Mouse (Mus musculus) hindbrain, embryonic 16.5 days (tissue): ENCODE data around the gene Arid3c. TPM values are rescaled to one million over a fixed set of nuclear protein-coding genes. Genes with fewer than 3 reads are reported as not detected.
A peak's percentile ranks its signal among the peaks of the same experiment; 100 is the strongest.

Source experiments
- ATAC-seq: fragments of 200-750 bp; cut with Nextera tagmentation; 2 replicates; pipeline ENCODE4 v1.8.0; 2017; ENCODE audit warnings: moderate TSS enrichment, moderate library complexity
- H3K27ac ChIP-seq: fragments of 300-500 bp; sonication (generic); 2 replicates; pipeline ENCODE4 v1.5.1; 2014; ENCODE audit warnings: low read depth, mild to moderate bottlenecking, control low read depth, low read length, moderate library complexity
- H3K27me3 ChIP-seq: fragments of 300-500 bp; sonication (generic); replicated peaks from 2 replicates; pipeline ENCODE4 v1.6.1; 2014; ENCODE audit warnings: low read length; ENCODE audit not compliant: control insufficient read depth, insufficient read depth
- H3K36me3 ChIP-seq: fragments of 300-500 bp; sonication (generic); 2 replicates; pipeline ENCODE4 v1.6.1; 2014; ENCODE audit warnings: mild to moderate bottlenecking, low read length, moderate library complexity, mixed read lengths; ENCODE audit not compliant: control insufficient read depth, insufficient read depth
- H3K4me1 ChIP-seq: fragments of 300-500 bp; sonication (generic); 2 replicates; pipeline ENCODE4 v1.6.1; 2014; ENCODE audit warnings: low read depth, low read length; ENCODE audit not compliant: control insufficient read depth, insufficient read depth
- H3K4me2 ChIP-seq: fragments of 300-500 bp; sonication (generic); 2 replicates; pipeline ENCODE4 v1.6.1; 2014; ENCODE audit warnings: mild to moderate bottlenecking, low read length, control low read depth, moderate library complexity
- H3K4me3 ChIP-seq: fragments of 300-500 bp; sonication (generic); 2 replicates; pipeline ENCODE4 v1.5.1; 2014; ENCODE audit warnings: mild to moderate bottlenecking, low read length, control low read depth, moderate library complexity
- H3K9ac ChIP-seq: fragments of 300-500 bp; sonication (generic); 2 replicates; pipeline ENCODE4 v1.6.1; 2014; ENCODE audit warnings: low read depth, mild to moderate bottlenecking, control low read depth, low read length, moderate library complexity
- H3K9me3 ChIP-seq: fragments of 300-500 bp; sonication (generic); 2 replicates; pipeline ENCODE4 v1.6.1; 2014; ENCODE audit warnings: mild to moderate bottlenecking, low read length, moderate library complexity; ENCODE audit not compliant: control insufficient read depth
- WGBS: fragments of 180-500 bp; shearing (Covaris S2); extraction: QIAGEN DNeasy Blood & Tissue Kit; methylation state at CpG from one replicate; pipeline ENCODE4 v1.1.7; 2014; 5-methylcytosine and 5-hydroxymethylcytosine counted together
- polyA plus RNA-seq: library from polyadenylated mRNA; unstranded; fragments of >200 nt; fragmentation: Nextera tagmentation; extraction: Ambion mirVana; gene quantifications from 2 replicates; pipeline ENCODE4 v1.2.1, GENCODE M21; 2015

Arid3c gene
- polyA plus RNA-seq, 1 experiment from 2014 or later: 0.76 TPM

GRCm38 (mm10) chr4:41678863-41679262 is 52.1 kb downstream of the Arid3c start:
- ATAC-seq: no peak
- WGBS: 68% methylated on average over 6 of the region's 6 CpGs
- H3K4me2 ChIP-seq: no peak overlapping the region
- H3K27me3 ChIP-seq: no peaks in the 10 kb centered on the region
- no peak overlapping the region for H3K4me3 ChIP-seq
- no peak overlapping the region; the same call in 1 of the 2 replicates for H3K27ac ChIP-seq
- no peaks in the 10 kb centered on the region for H3K9me3 ChIP-seq
- peaks cover 49% of the 10 kb centered on the region for H3K4me1 ChIP-seq
- H3K36me3 ChIP-seq: no peaks in the 10 kb centered on the region
- H3K9ac ChIP-seq: no peak overlapping the region

- Histone ChIP-seq H3K4me2 (peak overlapping the region; percentile 3; the same call in 1 of the 2 replicates), H3K9me3 (no peaks in the 10 kb centered on the region), H3K4me1 (peaks cover 55% of the 10 kb centered on the region), H3K27me3 (no peaks in the 10 kb centered on the region), H3K27ac (peak overlapping the region; percentile 42; the same call in 1 of the 2 replicates), H3K9ac (peak overlapping the region; percentile 29; the same call in 1 of the 2 replicates), H3K36me3 (no peaks in the 10 kb centered on the region), H3K4me3 (no peak overlapping the region)
- WGBS: 37% methylated on average over 13 of the region's 13 CpGs
- peak; percentile 72 for ATAC-seq
Observed at GRCm38 (mm10) chr4:41677006-41677629, 53.8 kb downstream of the Arid3c start.

- Histone ChIP-seq H3K4me3 (no peak overlapping the region), H3K36me3 (no peaks in the 10 kb centered on the region), H3K4me1 (peaks cover 60% of the 10 kb centered on the region), H3K27me3 (no peaks in the 10 kb centered on the region), H3K9me3 (no peaks in the 10 kb centered on the region), H3K4me2 (no peak overlapping the region), H3K9ac (0 out of 2 replicates have a peak overlapping the region, but pooled peaks have one; percentile 29), H3K27ac (peak overlapping the region; percentile 49)
- ATAC-seq: no peak
- 47% methylated on average over 17 of the region's 17 CpGs for WGBS
Observed at GRCm38 (mm10) chr4:41676248-41677005, 54.5 kb downstream of the Arid3c start.

Other genes starting within 250 kb of the Arid3c start
- 18.4 and 19.5 TPM in 2 replicates for gene AI464131, start 228.1 kb downstream of the Arid3c start, polyA plus RNA-seq
- gene 1110017D15Rik, start 213.8 kb downstream of the Arid3c start, polyA plus RNA-seq: 17.9 and 21.7 TPM in 2 replicates
- gene Fam219a, start 161.6 kb downstream of the Arid3c start, polyA plus RNA-seq: 14.2 and 14.8 TPM in 2 replicates
- gene Dnaic1, start 161.4 kb downstream of the Arid3c start, polyA plus RNA-seq: 2.4 and 3.3 TPM in 2 replicates
- 115 and 117 TPM in 2 replicates for gene Enho, start 90.8 kb downstream of the Arid3c start, polyA plus RNA-seq
- gene Cntfr, start 34.1 kb downstream of the Arid3c start, polyA plus RNA-seq: 22.5 and 29.5 TPM in 2 replicates
- 46.4 and 46.6 TPM in 2 replicates for gene Il11ra1, start 31.2 kb downstream of the Arid3c start, polyA plus RNA-seq
- 63.6 and 65.2 TPM in 2 replicates for gene Rpp25l, start 17.6 kb downstream of the Arid3c start, polyA plus RNA-seq
- 309 and 323 TPM in 2 replicates for gene Dctn3, start 8.0 kb downstream of the Arid3c start, polyA plus RNA-seq
- gene Galt, start 24.1 kb upstream of the Arid3c start, polyA plus RNA-seq: 60.9 and 61.8 TPM in 2 replicates
- 86.8 and 96.3 TPM in 2 replicates for gene Sigmar1, start 25.0 kb upstream of the Arid3c start, polyA plus RNA-seq
- gene Ccl27a, start 43.1 kb upstream of the Arid3c start, polyA plus RNA-seq: 260 and 276 TPM in 2 replicates
- gene Gm21541, start 172.5 kb upstream of the Arid3c start, polyA plus RNA-seq: not detected in 2 replicates
- gene Gm20878, start 210.4 kb upstream of the Arid3c start, polyA plus RNA-seq: 12.1 and 13.6 TPM in 2 replicates
- 1.9 and 2.0 TPM in 2 replicates for gene Fam205a4, start 234.9 kb upstream of the Arid3c start, polyA plus RNA-seq